Mouse (Mus musculus) cerebellum, postnatal 14 days (tissue): ENCODE data around the gene Evc2.

Source experiments
- DNase-seq, 2 experiments: peaks; one replicate each; pipeline ENCODE4 v3.0.0; 2021; ENCODE audit warnings: mixed read lengths in 2 of 2

Evc2 gene

GRCm38 (mm10) chr5:37368796-37369195, 30.5 kb downstream of the Evc2 start:
- peak; percentile 66 to 71 for DNase-seq

GRCm38 (mm10) chr5:37377376-37377775, 39.1 kb downstream of the Evc2 start:
- DNase-seq, result no peak

GRCm38 (mm10) chr5:37380641-37381040, 42.3 kb downstream of the Evc2 start:
- no peak for DNase-seq

GRCm38 (mm10) chr5:37383570-37383969, 45.3 kb downstream of the Evc2 start:
- DNase-seq, result no peak

- DNase-seq, result no peak
These were observed 50.3 kb downstream of the Evc2 start for GRCm38 (mm10) chr5:37388646-37389045.

GRCm38 (mm10) chr5:37389808-37390495, 51.7 kb downstream of the Evc2 start:
- peak; percentile 65 to 73 for DNase-seq

GRCm38 (mm10) chr5:37390923-37391322, 52.6 kb downstream of the Evc2 start:
- no peak for DNase-seq

- DNase-seq, result peak; percentile 71 to 74
These were observed 53.6 kb downstream of the Evc2 start for GRCm38 (mm10) chr5:37391901-37392300.

- peak; percentile 62 for DNase-seq
These were observed 57.1 kb downstream of the Evc2 start for GRCm38 (mm10) chr5:37395172-37396030.

- DNase-seq, result no peak
These were observed 80.7 kb downstream of the Evc2 start for GRCm38 (mm10) chr5:37419028-37419427.

GRCm38 (mm10) chr5:37427210-37427609, 88.9 kb downstream of the Evc2 start:
- no peak for DNase-seq

GRCm38 (mm10) chr5:37435417-37435816, 97.1 kb downstream of the Evc2 start:
- DNase-seq, result peak in 1 of 2 experiments; percentile 14

GRCm38 (mm10) chr5:37442767-37443166, 104.5 kb downstream of the Evc2 start:
- DNase-seq, result no peak

GRCm38 (mm10) chr5:37447546-37447945, 109.2 kb downstream of the Evc2 start:
- DNase-seq, result no peak

- DNase-seq, result no peak
These were observed 118.3 kb downstream of the Evc2 start for GRCm38 (mm10) chr5:37456590-37456989.

- DNase-seq, result no peak
These were observed 118.9 kb downstream of the Evc2 start for GRCm38 (mm10) chr5:37457191-37457590.

- DNase-seq, result no peak
These were observed 119.5 kb downstream of the Evc2 start for GRCm38 (mm10) chr5:37457831-37458230.

GRCm38 (mm10) chr5:37458236-37458635, 119.9 kb downstream of the Evc2 start:
- DNase-seq, result no peak

GRCm38 (mm10) chr5:37465461-37465860, 127.2 kb downstream of the Evc2 start:
- no peak for DNase-seq

- DNase-seq, result no peak
These were observed 129.3 kb downstream of the Evc2 start for GRCm38 (mm10) chr5:37467646-37468045.

GRCm38 (mm10) chr5:37469031-37469430, 130.7 kb downstream of the Evc2 start:
- DNase-seq, result no peak

- peak; percentile 51 to 59 for DNase-seq
These were observed 133.3 kb downstream of the Evc2 start for GRCm38 (mm10) chr5:37471584-37471983.

GRCm38 (mm10) chr5:37472025-37472608, 133.8 kb downstream of the Evc2 start:
- peak; percentile 75 to 80 for DNase-seq
